Mouse (Mus musculus) subcutaneous adipose tissue, adult 2 months (tissue): ENCODE measurements around the gene Fam131a. TPM values are rescaled to one million over a fixed set of nuclear protein-coding genes. Genes with fewer than 3 reads are reported as not detected.

Experiments
- polyA plus RNA-seq: library from polyadenylated mRNA; depleted of rRNA; stranded (reverse); fragments of >200 nt; gene quantifications from 2 replicates; pipeline ENCODE4 v1.2.3, GENCODE M21; 2012; ENCODE audit warnings: low replicate concordance; rRNA removed

The Fam131a gene
- polyA plus RNA-seq = 7.6 and 18.4 TPM in 2 replicates

GRCm38 (mm10) chr16:20693111-20693701, at the start of gene Fam131a:
Gene Fam131a (plus strand): TSS chr16:20693241.

GRCm38 (mm10) chr16:20651076-20651946, 41.7 kb upstream of the Fam131a start, which contains the start of gene Psmd2:
Gene Psmd2 (plus strand): TSS chr16:20651652.

DNA sequence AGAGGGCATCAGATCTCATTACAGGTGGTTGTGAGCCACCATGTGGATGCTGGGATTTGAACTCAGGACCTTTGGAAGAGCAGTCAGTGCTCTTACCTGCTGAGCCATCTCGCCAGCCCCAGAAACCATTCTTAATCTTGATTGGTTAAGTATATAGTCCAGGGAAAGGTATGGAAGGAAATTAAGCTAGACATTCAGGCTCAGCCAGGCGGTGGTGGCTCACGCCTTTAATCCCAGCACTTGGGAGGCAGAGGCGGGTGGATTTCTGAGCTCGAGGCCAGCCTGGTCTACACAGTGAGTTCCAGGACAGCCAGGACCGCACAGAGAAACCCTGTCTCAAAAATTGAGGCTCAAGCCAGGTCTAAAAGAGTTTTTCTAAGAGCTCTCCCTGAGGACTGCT, 25.0 kb upstream of the Fam131a start, which contains the start of gene Eif4g1:
Eif4g1 (plus strand) TSS at position 301 of the 400 bp plus-strand sequence.

DNA sequence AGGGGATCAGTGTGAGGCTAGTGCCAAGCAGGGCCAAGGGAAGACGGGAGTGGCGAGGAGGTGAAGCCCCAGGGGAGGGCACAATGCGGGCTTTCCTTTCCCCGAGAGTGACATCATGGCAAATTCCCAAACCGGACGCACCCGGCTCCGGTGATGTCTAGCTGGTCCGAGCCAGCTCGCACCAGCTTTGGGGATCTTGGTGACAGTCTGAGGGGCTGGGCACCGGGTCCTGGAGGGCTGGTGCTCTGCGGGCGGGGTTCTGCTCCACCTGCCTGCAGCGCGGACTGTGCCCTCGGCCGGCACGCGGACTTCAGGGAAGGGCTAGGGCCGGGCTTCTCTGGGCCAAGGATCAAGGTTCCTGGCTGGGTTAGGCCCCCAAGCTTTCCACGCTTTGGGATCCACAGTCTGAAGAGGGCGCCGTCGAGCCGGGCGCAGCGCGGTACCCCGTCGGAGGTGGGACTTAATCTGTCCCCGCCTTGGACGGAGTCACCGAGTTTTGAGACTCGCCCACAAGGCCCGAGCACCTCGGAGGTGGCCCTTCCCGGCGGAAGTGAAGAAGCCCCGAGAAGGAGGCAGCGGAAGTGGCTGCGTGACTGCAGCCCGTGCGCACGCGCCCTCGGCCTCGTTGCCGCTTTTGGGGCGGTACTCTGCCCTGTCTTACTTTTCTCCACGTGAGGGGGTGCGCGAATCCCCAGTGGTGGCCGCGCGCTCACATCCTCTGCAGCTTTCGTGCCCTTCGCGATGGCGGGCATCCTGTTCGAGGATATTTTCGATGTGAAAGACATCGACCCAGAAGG, 24.3 kb downstream of the Fam131a start, which contains the start of the genes Polr2h and Clcn2:
Polr2h (plus strand) TSS at position 485 of the 797 bp plus-strand sequence.
Clcn2 (minus strand) TSS at position 566 of the 797 bp plus-strand sequence.

GRCm38 (mm10) chr16:20732925-20733730, 40.1 kb downstream of the Fam131a start, which contains the start of gene Chrd:
Gene Chrd (plus strand): TSS chr16:20733127.

DNA sequence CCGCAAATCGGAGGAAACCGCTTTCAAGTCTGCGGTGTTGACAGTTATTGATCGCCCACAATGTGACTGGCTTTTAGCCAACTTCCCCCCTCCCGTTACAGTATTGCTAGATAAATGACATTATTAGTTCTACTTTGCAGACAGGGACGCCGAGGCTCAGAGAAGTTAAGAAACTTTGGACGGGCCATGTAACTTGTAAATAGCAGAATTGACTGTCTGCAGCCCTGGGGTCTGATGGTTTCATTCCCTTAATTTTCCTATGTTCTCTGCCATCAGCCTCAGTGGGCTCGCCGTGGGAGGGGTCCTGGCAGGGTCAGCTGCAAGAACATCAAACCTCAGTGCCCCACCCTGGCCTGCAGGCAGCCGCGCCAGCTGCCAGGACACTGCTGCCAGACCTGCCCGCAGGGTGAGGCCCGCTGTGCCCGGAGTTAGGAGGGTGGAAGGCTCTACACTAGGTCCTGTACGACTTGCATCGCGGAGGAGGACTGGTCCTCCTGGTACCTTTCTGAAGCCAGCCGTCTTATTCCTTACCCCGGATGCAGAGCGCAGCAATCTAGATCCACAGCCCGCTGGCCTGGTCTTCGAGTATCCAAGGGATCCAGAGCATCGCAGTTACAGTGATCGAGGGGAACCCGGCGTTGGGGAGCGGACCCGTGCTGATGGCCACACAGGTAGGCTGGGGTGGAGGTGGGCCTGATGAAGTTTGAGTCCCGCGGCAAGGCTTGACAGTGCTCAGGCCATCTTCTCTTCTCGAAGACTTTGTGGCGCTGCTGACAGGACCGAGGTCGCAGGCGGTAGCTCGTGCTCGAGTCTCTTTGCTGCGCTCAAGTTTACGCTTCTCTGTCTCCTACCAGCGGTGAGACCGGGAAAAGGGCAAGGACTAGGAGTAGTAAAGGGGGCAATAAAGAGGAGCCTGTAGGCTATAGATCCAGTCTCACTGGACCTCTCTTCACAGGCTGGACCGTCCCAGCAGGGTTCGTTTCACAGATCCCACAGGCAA, 41.0 kb downstream of the Fam131a start, which contains the start of gene Thpo:
Thpo (minus strand) TSS at position 781 of the 1,000 bp plus-strand sequence.

Other genes starting within 250 kb of the Fam131a start
- 33.5 and 37.2 TPM in 2 replicates for gene Eif2b5, start 194.4 kb upstream of the Fam131a start, polyA plus RNA-seq
- 18.9 and 58.4 TPM in 2 replicates for gene Dvl3, start 176.3 kb upstream of the Fam131a start, polyA plus RNA-seq
- 366 and 507 TPM in 2 replicates for gene Ap2m1, start 157.8 kb upstream of the Fam131a start, polyA plus RNA-seq
- gene Abcf3, start 144.7 kb upstream of the Fam131a start, polyA plus RNA-seq = 43.3 and 60.9 TPM in 2 replicates
- 0.03 and 1.3 TPM in 2 replicates for gene Vwa5b2, start 103.8 kb upstream of the Fam131a start, polyA plus RNA-seq
- 16.2 and 24.2 TPM in 2 replicates for gene Eef1akmt4, start 81.6 kb upstream of the Fam131a start, polyA plus RNA-seq
- not detected in 2 replicates for gene Gm49333, start 81.6 kb upstream of the Fam131a start, polyA plus RNA-seq
- 23.0 and 32.9 TPM in 2 replicates for gene Alg3, start 81.5 kb upstream of the Fam131a start, polyA plus RNA-seq
- 6.2 and 7.9 TPM in 2 replicates for gene Camk2n2, start 72.0 kb upstream of the Fam131a start, polyA plus RNA-seq
- gene Ece2, start 63.4 kb upstream of the Fam131a start, polyA plus RNA-seq = 0.69 and 17.0 TPM in 2 replicates
- 122 and 129 TPM in 2 replicates for gene Psmd2, start 41.6 kb upstream of the Fam131a start, polyA plus RNA-seq
- 409 and 459 TPM in 2 replicates for gene Eif4g1, start 24.9 kb upstream of the Fam131a start, polyA plus RNA-seq
- gene Polr2h, start 24.4 kb downstream of the Fam131a start, polyA plus RNA-seq = 14.3 and 27.0 TPM in 2 replicates
- 11.8 and 49.4 TPM in 2 replicates for gene Clcn2, start 24.5 kb downstream of the Fam131a start, polyA plus RNA-seq
- 13.6 and 27.1 TPM in 2 replicates for gene Chrd, start 39.9 kb downstream of the Fam131a start, polyA plus RNA-seq
- gene Thpo, start 41.3 kb downstream of the Fam131a start, polyA plus RNA-seq = 4.2 and 5.3 TPM in 2 replicates